Mouse (Mus musculus) hindbrain, embryonic 13.5 days (tissue): ENCODE measurements at regions not wholly inside any gene's neighbourhood (a gene's known extent, or its start where the extent isn't known, plus 50 kb on each side); places are given as distances from the start of the nearest gene placed in this dataset.

Experiments
- ATAC-seq: fragments of 200-750 bp; cut with Nextera tagmentation; 2 replicates; pipeline ENCODE4 v1.8.0; 2017; ENCODE audit warnings: moderate TSS enrichment; ENCODE audit not compliant: low FRiP score
- H3K27ac ChIP-seq: fragments of 300-500 bp; sonication (generic); 2 replicates; pipeline ENCODE4 v1.5.1; 2015; ENCODE audit warnings: inconsistent platforms, mild to moderate bottlenecking, moderate library complexity
- H3K27me3 ChIP-seq: fragments of 300-500 bp; sonication (generic); 2 replicates; pipeline ENCODE4 v1.6.1; 2015; ENCODE audit warnings: mild to moderate bottlenecking, inconsistent platforms
- H3K36me3 ChIP-seq: fragments of 300-500 bp; sonication (generic); 2 replicates; pipeline ENCODE4 v1.6.1; 2015; ENCODE audit warnings: mild to moderate bottlenecking, inconsistent platforms
- H3K4me1 ChIP-seq: fragments of 300-500 bp; sonication (generic); replicated peaks from 2 replicates; pipeline ENCODE4 v1.6.1; 2015; ENCODE audit warnings: inconsistent platforms
- H3K4me2 ChIP-seq: fragments of 300-500 bp; sonication (generic); 2 replicates; pipeline ENCODE4 v1.6.1; 2015; ENCODE audit warnings: inconsistent platforms, mild to moderate bottlenecking, moderate library complexity
- H3K4me3 ChIP-seq: fragments of 300-500 bp; sonication (generic); 2 replicates; pipeline ENCODE4 v1.5.1; 2015; ENCODE audit warnings: mild to moderate bottlenecking, inconsistent platforms
- H3K9ac ChIP-seq: fragments of 300-500 bp; sonication (generic); 2 replicates; pipeline ENCODE4 v1.6.1; 2015; ENCODE audit warnings: mild to moderate bottlenecking, inconsistent platforms
- H3K9me3 ChIP-seq: fragments of 300-500 bp; sonication (generic); 2 replicates; pipeline ENCODE4 v1.6.1; 2016; ENCODE audit warnings: inconsistent platforms
- WGBS: fragments of 180-500 bp; shearing (Covaris S2); methylation state at CpG from one replicate; pipeline ENCODE4 v1.1.7; 2015; 5-methylcytosine and 5-hydroxymethylcytosine counted together

DNA sequence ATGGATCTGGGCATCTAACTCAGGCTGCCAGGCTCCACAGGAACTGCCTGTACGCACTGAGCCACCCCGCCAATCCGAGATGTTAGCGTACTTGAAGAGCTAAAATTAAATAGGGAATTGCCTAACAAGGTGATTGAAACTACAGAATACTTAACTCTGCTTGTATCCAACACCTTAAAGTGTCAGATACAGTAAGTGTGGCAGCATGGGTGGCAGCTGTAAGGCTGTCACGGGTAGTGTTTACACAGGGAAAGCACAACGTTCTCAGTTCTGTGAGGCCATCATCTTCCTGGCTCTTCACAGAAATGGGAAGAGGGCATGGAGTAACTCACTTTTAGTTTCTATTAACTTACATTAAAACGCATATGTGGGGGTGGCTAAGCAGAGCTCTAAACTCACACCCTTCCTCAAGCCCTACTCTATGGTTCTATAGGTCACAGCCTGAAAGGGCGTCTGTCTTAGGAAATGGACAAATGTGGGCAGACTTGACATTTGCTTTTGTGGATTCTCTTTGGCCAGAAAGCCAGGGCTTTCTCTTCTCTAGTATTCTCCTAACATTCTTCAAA lies 325.2 kb upstream of the Jarid2 start:
- Histone ChIP-seq H3K4me1 (peaks cover 5% of the 10 kb centered on the region; the same call in 1 of the 2 replicates), H3K27ac (no peak overlapping the region), H3K4me2 (no peak overlapping the region), H3K9ac (no peak overlapping the region), H3K9me3 (no peaks in the 10 kb centered on the region), H3K36me3 (no peaks in the 10 kb centered on the region), H3K4me3 (no peak overlapping the region), H3K27me3 (no peaks in the 10 kb centered on the region)
- 90% methylated on average over 8 of the region's 8 CpGs for WGBS
- no peak for ATAC-seq

DNA sequence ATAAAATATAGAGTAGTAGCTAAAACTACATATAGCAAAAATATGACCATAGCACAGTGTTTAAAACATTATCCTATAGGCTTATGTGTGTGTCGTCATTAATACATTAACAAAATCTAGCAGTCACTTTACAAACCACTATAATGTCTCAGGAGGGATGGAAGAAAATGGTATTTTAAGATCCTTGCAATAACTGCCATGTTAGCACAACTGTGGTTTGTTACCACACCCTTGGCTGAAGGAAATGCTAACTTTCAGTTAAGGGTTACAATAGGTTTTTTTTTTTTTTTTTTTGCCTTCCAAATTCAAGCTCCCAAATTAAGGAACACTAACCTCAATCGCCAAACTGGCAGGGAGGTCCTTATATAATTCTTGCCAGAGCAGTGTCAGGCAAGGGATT lies 322.0 kb upstream of the Jarid2 start:
- Histone ChIP-seq H3K4me3 (no peak overlapping the region), H3K4me2 (no peak overlapping the region), H3K4me1 (no peaks in the 10 kb centered on the region), H3K27me3 (no peaks in the 10 kb centered on the region), H3K9me3 (no peaks in the 10 kb centered on the region), H3K9ac (no peak overlapping the region), H3K27ac (no peak overlapping the region), H3K36me3 (no peaks in the 10 kb centered on the region)
- 86% methylated on average over 2 of the region's 2 CpGs for WGBS
- ATAC-seq, result no peak

DNA sequence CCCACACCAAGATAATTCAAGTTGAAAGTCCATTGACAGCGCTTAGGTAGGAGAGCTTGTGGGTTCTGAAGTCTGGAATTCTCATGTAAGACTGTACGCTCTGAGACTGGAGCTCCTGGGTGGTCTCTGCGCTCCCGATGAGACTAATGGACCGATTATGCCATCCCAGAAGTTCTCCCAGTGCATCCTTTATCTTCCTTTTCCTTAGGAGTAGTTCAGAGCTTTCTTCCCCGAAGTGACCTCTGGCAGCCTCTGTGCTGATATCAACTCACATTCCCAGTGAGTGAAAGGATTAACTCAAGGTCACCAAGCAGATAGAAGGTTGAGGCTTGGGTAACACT lies 320.7 kb upstream of the Jarid2 start:
- WGBS, result 77% methylated on average over 6 of the region's 6 CpGs
- Histone ChIP-seq H3K9ac (no peak overlapping the region), H3K27me3 (no peaks in the 10 kb centered on the region), H3K4me1 (no peaks in the 10 kb centered on the region), H3K9me3 (no peaks in the 10 kb centered on the region), H3K4me3 (no peak overlapping the region), H3K4me2 (no peak overlapping the region), H3K27ac (no peak overlapping the region), H3K36me3 (no peaks in the 10 kb centered on the region)
- no peak for ATAC-seq

GRCm38 (mm10) chr13:44408960-44409719 lies 320.1 kb upstream of the Jarid2 start:
- H3K9me3 ChIP-seq, result no peaks in the 10 kb centered on the region
- H3K4me2 ChIP-seq, result no peak overlapping the region
- ATAC-seq, result no peak
- no peak overlapping the region for H3K9ac ChIP-seq
- H3K4me1 ChIP-seq, result no peaks in the 10 kb centered on the region
- H3K27me3 ChIP-seq, result no peaks in the 10 kb centered on the region
- no peaks in the 10 kb centered on the region for H3K36me3 ChIP-seq
- H3K27ac ChIP-seq, result no peak overlapping the region
- no peak overlapping the region for H3K4me3 ChIP-seq
- WGBS, result 63% methylated on average over 14 of the region's 14 CpGs

DNA sequence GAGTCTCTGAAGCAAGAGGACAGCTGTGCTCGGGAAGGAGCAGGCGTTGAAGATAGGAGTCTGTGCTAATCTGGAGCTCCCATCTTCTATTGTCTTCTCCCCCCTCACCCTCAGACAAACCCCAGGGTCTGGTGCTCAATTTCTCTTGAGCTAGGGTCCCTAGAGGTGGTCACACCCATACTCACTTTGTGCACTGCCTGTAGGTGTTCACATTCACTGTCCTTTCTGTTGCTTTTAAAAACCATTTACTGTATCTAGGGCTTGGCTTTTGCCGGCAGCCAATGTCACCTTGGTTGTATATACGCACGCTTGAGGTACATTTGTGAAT lies 319.6 kb upstream of the Jarid2 start:
- ATAC-seq, result no peak
- 82% methylated on average over 5 of the region's 5 CpGs for WGBS
- Histone ChIP-seq H3K27me3 (no peaks in the 10 kb centered on the region), H3K4me3 (no peak overlapping the region), H3K4me2 (no peak overlapping the region), H3K4me1 (no peaks in the 10 kb centered on the region), H3K27ac (no peak overlapping the region), H3K9ac (no peak overlapping the region), H3K36me3 (no peaks in the 10 kb centered on the region), H3K9me3 (no peaks in the 10 kb centered on the region)

- WGBS, result 89% methylated on average over 2 of the region's 2 CpGs
- ATAC-seq, result no peak
These were observed 317.3 kb upstream of the Jarid2 start for GRCm38 (mm10) chr13:44411781-44412496.

GRCm38 (mm10) chr13:44413305-44413704 lies 316.0 kb upstream of the Jarid2 start:
- ATAC-seq, result no peak
- 75% methylated on average over 9 of the region's 9 CpGs for WGBS

More at GRCm38 (mm10) chr13:44411781-44412496, 317.3 kb upstream of the Jarid2 start:
- H3K27ac ChIP-seq, result no peak overlapping the region
- H3K27me3 ChIP-seq, result no peaks in the 10 kb centered on the region
- H3K9ac ChIP-seq, result no peak overlapping the region
- H3K4me1 ChIP-seq, result peaks cover 2% of the 10 kb centered on the region; the same call in 1 of the 2 replicates
- no peak overlapping the region for H3K4me2 ChIP-seq
- H3K4me3 ChIP-seq, result no peak overlapping the region
- no peaks in the 10 kb centered on the region for H3K9me3 ChIP-seq
- H3K36me3 ChIP-seq, result no peaks in the 10 kb centered on the region

DNA sequence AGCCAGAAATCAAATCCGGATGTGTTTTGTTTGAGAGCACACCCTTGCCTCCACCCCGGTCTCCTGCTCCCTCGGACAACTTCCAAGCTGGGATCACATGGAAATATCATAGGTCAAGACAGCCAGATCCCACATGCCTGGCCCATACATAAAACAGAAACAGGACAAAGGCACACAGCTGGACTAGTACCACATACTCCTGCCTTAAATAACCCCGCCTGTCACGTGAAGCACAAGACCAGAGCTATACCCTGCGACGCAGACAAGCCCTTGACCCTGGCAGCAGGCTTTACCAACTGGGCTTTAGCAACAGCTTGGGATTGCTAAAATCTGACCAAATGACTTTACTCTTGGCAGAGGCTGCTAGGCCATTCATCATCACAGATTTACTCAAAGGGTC lies 313.3 kb upstream of the Jarid2 start:
- Histone ChIP-seq H3K27ac (no peak overlapping the region), H3K4me3 (no peak overlapping the region), H3K4me2 (no peak overlapping the region), H3K27me3 (0 out of 2 replicates have a peak, but pooled peaks cover 3% of the 10 kb centered on the region), H3K9ac (no peak overlapping the region), H3K4me1 (peaks cover 16% of the 10 kb centered on the region), H3K36me3 (no peaks in the 10 kb centered on the region), H3K9me3 (no peaks in the 10 kb centered on the region)
- WGBS, result 73% methylated on average over 7 of the region's 7 CpGs
- ATAC-seq, result no peak

More at GRCm38 (mm10) chr13:44413305-44413704, 316.0 kb upstream of the Jarid2 start:
- no peaks in the 10 kb centered on the region for H3K9me3 ChIP-seq
- no peak overlapping the region for H3K4me2 ChIP-seq
- peaks cover 6% of the 10 kb centered on the region; the same call in 1 of the 2 replicates for H3K4me1 ChIP-seq
- no peaks in the 10 kb centered on the region for H3K36me3 ChIP-seq
- no peak overlapping the region for H3K9ac ChIP-seq
- no peak overlapping the region for H3K4me3 ChIP-seq
- no peaks in the 10 kb centered on the region for H3K27me3 ChIP-seq
- H3K27ac ChIP-seq, result no peak overlapping the region

DNA sequence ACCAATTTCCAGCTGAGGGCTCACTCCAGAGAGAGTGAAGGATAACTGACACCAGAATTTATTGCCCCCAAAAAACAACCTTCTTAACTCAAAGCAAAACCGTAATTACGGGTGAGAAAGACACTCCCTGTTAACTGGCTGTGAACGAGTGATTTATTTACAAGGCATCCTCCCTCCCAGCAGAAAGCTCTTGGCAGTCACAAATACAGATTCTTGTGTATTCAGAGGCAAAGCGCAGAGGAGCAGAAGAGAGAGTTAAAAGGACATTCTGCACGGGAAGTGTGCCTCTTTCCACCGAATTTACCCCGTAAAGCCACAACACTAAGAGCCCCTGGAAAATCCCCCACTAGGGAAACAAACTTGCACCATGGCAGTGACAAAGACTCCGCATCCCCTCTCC lies 312.3 kb upstream of the Jarid2 start:
- 8% methylated on average over 8 of the region's 8 CpGs for WGBS
- ATAC-seq, result no peak
- Histone ChIP-seq H3K4me1 (peaks cover 16% of the 10 kb centered on the region), H3K27me3 (0 out of 2 replicates have a peak, but pooled peaks cover 3% of the 10 kb centered on the region), H3K36me3 (no peaks in the 10 kb centered on the region), H3K27ac (no peak overlapping the region), H3K9ac (no peak overlapping the region), H3K4me3 (no peak overlapping the region), H3K9me3 (no peaks in the 10 kb centered on the region), H3K4me2 (no peak overlapping the region)

- WGBS, result 82% methylated on average over 8 of the region's 8 CpGs
- no peaks in the 10 kb centered on the region for H3K9me3 ChIP-seq
- H3K4me1 ChIP-seq, result peaks cover 16% of the 10 kb centered on the region
- no peak overlapping the region for H3K4me2 ChIP-seq
- ATAC-seq, result no peak
- 0 out of 2 replicates have a peak, but pooled peaks cover 3% of the 10 kb centered on the region for H3K27me3 ChIP-seq
- H3K27ac ChIP-seq, result no peak overlapping the region
- no peak overlapping the region for H3K4me3 ChIP-seq
- H3K36me3 ChIP-seq, result no peaks in the 10 kb centered on the region
- H3K9ac ChIP-seq, result no peak overlapping the region
These were observed 310.2 kb upstream of the Jarid2 start for GRCm38 (mm10) chr13:44419056-44419455.

GRCm38 (mm10) chr13:44419472-44420226 lies 309.6 kb upstream of the Jarid2 start:
- Histone ChIP-seq H3K4me1 (peaks cover 16% of the 10 kb centered on the region), H3K36me3 (no peaks in the 10 kb centered on the region), H3K4me3 (no peak overlapping the region), H3K4me2 (peak overlapping the region; percentile 36), H3K27ac (no peak overlapping the region), H3K9ac (no peak overlapping the region), H3K9me3 (no peaks in the 10 kb centered on the region), H3K27me3 (0 out of 2 replicates have a peak, but pooled peaks cover 3% of the 10 kb centered on the region)
- ATAC-seq, result no peak
- 23% methylated on average over 15 of the region's 15 CpGs for WGBS

- Histone ChIP-seq H3K4me1 (peaks cover 16% of the 10 kb centered on the region), H3K4me3 (no peak overlapping the region), H3K4me2 (peak overlapping the region; percentile 36; the same call in 1 of the 2 replicates), H3K36me3 (no peaks in the 10 kb centered on the region), H3K27ac (no peak overlapping the region), H3K27me3 (0 out of 2 replicates have a peak, but pooled peaks cover 3% of the 10 kb centered on the region), H3K9ac (no peak overlapping the region), H3K9me3 (no peaks in the 10 kb centered on the region)
- ATAC-seq, result no peak
- 29% methylated on average over 6 of the region's 6 CpGs for whole genome bisulfite sequencing
These were observed 309.1 kb upstream of the Jarid2 start for GRCm38 (mm10) chr13:44420227-44420592.
